Mouse (Mus musculus): ENCODE results near the gene 4931406P16Rik.
"Not testable (repeated sequence)": the region's sequence is repeated elsewhere in the genome, so short reads cannot be mapped to it uniquely, and the experiment has no call there.

Gene 4931406P16Rik

DNA sequence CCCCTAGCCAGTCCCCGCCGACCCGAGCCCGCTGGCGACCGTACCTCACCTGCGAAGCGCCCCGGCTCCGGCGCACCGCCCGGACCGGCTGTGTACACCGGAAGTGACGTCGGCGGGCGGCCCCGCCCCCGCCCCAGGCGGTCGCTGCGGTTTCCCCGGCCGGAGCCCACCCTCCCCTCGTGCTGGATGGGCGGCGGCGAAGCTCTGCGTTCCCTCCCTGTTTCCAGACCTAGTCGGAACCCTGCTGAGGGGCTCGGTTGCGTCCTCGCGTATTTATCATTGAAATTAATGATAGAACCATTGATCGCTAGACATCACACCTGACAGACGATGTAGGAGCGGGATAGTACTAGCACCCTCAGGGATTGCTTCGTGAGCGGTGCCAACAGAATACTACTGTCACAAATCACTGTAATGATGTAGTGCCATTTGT lies at the start of gene 4931406P16Rik:
Gene 4931406P16Rik (minus strand): TSS at position 109 of the 433 bp plus-strand sequence.
- DNase-seq (ENCODE audit: low read depth, low spot score) = peak; percentile 80

DNA sequence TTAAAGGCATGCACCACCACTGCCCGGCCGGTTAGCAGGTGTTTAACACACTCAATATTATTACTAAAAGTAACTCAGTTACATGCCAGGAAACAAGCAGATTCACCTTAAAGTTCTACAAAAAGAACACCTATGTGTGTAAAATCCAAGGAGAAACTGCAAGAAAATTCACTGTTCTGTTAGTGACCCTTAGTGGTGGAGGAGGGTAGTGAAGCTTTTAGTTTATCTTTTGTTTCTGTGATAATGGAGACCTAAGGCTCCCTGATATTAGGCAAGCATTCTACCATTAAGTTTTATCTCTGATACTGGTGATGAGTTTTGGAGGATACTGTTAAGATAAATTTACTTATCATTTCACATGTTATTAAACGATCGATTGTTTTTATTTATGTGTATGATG lies 42.3 kb upstream of the 4931406P16Rik start:
- DNase-seq (ENCODE audit: low read depth, low spot score) = no peak

DNA sequence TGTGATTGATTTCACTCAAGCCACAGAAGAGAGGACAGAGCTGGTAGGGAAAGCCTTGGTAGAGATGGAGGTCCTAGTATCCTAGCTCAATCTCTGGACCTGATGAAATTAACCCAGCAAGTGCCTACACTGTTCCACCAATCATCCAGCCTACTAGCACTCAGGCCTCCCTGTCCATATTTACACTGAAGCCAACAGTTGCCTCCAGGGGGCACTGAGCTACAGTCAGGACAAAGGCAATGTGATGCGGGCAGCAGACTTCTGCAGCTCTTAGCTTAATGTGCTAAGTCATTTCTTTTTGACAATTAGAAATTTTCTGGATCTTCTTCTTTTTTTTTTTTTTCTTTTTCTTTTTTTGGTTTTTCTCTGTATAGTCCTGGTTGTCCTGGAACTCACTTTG lies 38.6 kb upstream of the 4931406P16Rik start:
- DNase-seq (ENCODE audit: low read depth, low spot score) = no peak

DNA sequence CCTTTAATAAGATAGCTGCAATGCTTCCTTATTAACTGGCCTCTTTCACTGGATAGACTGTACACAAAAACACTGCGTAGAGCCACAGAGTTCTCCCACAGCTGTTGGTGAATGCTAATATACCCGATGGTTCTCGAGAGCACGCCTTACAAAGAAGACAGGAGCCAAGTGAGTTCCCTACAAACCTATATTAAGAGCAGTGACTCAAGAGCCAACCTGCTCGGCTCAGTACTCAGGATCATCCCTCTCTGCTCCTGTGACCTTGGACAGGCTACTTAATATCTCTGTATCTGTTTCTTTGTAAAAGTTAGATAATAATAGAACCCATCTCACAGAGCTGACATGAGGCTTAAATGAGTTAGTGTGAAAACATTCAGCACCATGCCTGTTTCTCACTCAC lies 36.8 kb upstream of the 4931406P16Rik start:
- DNase-seq (ENCODE audit: low read depth, low spot score) = no peak

DNA sequence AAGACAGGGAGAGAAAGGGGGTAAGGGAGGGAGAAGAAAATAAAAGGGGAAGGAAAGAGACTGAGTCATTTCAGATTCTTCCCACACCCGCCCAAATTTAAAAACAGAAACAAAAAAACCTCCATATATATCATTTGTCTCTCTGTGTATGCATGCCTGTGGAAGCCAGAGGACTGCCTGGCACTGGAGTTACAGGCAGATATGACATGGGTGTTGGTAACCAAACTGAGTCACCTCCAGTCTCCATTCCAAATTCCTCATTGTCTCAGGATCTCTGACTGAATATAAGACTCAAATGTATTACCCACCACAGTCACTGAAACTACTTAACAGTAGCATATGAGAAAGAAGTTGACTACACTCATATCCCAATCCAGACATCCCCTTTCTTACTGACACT lies 34.7 kb upstream of the 4931406P16Rik start:
- DNase-seq (ENCODE audit: low read depth, low spot score) = no peak

DNA sequence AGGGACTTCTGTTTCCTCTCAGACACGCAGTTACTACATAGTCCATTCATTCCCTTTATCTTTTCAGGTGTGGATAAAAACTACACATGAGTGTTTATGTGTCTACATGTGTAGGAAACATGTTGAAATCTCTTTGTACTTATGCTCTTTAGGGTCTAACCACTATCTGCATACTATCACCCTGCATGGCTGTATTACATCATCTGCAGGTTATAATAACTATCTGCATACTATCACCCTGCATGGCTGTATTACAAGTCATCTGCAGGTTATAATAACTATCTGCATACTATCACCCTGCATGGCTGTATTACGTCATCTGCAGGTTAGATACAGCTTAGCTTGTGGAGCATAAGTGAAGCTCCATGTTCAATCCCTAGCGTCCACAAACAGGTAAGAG lies 33.7 kb upstream of the 4931406P16Rik start:
- no peak for DNase-seq (ENCODE audit: low read depth, low spot score)

DNA sequence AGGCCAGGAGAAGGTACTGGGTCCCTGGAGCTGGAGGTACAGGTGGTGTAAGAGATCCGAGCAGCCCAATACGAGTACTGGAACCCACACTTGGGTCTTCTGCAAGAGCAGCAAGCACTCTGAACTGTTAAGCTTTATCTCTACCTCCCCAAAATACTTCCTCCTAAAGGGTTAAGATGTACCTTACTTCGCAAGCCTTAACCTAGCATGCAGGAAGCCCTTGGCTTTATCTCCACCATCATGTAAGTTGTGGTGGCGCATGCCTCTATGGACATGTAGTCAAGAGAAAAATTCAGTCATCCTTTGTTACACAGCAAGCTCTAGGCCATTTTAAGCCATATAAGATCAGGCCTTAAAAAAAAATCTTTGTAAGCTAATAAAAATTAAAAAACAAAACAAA lies 33.2 kb upstream of the 4931406P16Rik start:
- no peak for DNase-seq (ENCODE audit: low read depth, low spot score)

DNA sequence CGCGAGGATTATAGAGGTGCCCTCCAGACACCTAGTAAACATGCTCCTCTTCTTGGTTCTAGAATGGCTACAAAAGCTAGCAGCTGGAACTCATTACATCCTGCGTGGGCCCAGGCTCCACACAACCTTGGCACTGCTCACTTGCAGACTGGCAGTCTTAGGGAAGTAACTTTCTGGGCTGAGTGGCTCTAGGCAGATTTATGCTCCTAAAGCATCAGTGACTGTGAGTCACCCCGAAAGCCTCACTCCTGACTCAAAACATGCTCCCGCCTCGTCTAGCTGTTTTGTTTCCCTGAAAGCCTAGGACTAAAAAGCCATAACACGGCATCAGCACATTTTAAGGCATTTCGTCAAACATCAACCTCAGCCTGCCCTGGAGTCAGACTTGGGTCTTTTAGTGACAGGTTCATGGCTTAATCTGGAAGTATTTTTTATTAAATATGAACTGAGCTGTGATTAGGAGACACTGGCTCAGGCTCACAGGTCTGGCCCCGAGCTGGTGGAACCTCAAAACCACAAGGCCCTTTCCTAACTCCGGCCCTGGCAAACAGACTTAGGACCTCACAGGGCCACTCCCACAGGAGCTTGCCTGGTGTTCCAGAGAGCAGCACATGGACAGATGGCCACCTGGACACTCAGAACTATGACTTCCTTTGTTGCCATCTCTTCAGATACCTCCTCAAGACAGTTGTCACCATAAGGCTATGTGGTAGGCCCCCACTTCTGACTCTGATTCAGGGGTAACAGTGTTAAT lies 28.9 kb upstream of the 4931406P16Rik start:
- no peak for DNase-seq (ENCODE audit: low read depth, low spot score)

DNA sequence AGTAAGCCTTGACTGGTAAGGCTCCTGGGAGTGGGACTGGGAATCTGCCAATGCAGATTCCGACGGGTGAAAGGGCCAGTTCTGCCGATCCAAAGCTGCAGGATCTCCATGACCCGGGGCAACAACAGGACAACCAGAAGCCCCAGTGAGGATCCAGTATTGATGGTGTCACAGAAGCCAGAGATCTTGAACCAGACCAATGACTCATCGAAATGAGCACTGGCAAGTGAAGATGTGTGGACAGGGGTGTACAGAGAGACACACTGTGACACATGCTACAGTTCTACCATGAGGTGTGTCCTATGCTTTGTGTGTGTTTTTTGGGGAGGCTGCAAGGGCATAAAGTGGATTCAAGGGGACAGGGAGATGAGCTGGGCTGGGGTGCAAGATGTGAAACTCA lies 27.5 kb upstream of the 4931406P16Rik start:
- no peak for DNase-seq (ENCODE audit: low read depth, low spot score)

DNA sequence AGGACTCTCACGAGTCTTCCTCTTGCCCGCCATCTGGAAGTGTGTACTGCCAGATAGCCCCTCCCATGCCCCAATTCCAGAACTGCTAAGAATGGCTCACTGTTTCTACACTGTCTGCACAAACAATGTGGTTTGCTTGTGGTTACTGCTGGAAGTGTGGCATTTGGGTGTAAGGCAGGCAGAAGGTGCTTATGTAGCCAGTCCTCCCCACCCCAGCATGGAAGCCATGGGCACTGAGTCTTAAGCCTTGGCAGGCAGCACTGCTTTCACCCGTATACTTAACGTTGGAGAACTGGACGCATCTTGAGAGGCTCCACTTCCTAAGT lies 25.8 kb upstream of the 4931406P16Rik start:
- DNase-seq (ENCODE audit: low read depth, low spot score) = peak; percentile 28

DNA sequence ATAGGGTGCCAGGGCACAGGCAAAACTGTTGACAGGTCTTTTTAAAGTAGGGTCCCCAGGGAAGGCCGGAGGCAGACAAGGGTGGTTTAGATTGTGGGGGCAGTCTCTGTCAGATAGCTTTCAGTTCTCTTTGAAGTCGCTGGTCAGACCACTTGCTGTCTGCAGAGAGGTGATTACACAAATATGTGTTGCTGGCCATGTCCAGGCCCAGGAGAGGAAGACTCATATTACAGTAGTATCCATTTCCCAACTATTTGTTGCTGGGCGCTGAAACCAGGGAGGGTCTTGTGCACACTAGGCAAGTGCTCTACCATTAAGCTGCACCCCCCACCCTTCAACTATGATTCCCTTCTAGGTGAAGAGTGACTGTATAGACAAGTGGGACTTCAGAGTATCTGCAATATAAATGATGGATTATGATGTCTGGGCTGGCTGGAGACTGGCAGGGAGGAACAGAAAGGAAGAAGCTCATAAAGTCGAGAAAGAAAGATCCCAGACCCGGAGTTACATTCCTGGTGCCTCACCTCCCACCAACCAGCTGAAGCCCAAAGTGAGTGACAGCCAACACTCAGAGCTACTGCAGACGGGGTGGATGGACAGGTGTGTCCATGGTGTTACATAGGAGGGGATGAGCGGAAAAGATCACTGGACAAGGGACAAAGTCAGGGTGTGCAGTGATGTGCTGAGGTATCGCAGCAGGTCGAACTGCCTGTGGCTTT lies 25.3 kb upstream of the 4931406P16Rik start:
- peak; percentile 34 for DNase-seq (ENCODE audit: low read depth, low spot score)

DNA sequence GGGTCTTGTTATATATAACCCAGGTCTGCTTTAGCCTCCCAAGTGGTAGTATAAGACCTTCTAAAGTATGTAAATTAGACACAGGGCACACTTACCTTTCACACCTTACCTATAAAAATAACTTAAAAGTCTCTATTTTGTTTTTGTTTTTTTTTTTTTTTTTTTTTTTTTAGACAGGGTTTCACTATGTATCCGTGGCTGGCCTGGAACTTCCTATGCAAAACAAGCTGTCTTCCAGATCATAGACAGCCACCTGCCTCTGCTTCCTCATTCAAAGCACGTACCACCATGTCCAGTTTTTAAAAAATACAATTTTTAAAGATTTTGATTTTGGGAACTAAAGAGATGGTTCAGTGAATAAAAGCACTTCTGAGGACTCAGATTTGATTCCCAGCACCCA lies 23.9 kb upstream of the 4931406P16Rik start:
- DNase-seq (ENCODE audit: low read depth, low spot score) = no peak

DNA sequence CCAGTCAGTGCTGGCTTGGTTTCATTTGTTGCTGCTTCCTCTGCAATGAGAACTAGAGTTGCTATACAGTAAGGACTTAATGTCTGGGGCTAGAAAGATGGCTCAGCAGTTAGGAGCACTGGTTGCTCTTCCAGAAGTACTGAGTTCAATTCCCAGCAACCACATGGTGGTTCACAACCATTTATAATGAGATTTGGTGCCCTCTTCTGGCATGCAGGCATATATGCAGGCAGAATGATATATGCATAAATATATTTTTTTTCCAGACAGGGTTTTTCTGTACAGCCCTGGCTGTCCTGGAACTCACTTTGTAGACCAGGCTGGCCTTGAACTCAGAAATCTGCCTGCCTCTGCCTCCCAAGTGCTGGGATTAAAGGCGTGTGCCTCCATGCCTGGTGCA lies 23.2 kb upstream of the 4931406P16Rik start:
- DNase-seq (ENCODE audit: low read depth, low spot score) = not testable (repeated sequence)

DNA sequence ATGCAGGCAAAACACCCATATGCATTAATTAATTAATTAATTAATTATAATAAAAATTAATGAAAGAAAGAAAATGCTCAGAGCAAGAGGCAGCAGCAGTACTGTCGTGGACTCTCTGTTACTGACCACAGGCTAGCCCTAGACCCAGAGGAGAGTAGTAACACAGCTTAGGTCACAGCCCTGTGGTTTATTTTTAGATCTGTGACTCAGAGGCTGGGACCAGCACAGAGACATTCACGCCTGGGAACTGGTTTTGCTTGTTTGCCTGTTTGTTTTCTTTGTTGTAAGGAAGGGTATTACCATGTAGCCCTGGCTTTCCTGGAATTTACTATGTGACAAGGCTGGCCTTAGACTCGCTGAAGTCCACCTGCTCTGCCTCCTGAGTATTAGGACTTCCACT lies 14.1 kb upstream of the 4931406P16Rik start:
- no peak for DNase-seq (ENCODE audit: low read depth, low spot score)

DNA sequence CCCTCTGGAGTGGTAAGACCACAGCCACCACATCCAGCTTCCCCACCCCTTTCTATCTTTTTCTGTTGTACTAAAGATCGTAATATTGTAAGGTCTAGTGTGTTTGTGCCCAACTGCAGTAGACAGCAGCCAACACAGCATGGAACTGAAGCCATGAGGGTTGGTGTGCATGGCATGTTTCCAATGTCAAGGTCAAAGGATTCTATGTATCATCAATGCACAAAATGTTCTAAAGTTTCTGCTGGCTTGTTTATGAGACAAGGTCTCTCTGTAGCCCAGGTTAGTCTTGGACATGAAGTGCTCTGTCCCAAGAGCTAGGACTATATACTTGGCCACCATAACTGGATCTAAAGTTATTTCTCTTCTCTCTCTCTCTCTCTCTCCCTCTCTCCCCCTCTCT lies 11.5 kb upstream of the 4931406P16Rik start:
- DNase-seq (ENCODE audit: low read depth, low spot score) = no peak

DNA sequence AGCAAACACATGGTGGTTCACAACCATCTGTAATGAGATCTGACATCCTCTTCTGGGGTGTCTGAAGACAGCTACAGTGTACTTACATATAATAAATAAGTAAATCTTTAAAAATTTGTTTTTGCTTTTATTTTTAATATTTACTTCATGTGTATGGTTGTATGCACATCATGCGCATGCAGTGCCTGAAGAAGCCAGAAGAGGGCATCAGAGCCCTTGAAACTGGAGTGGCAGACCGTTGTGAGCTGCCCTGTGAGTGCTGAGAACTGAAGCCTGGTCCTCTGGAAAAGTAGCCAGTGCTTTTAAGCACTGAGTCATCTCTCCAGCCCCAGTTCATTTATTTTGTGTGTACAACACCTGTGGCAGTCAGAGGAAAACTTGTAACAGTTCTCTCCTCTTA lies 10.7 kb upstream of the 4931406P16Rik start:
- DNase-seq (ENCODE audit: low read depth, low spot score) = no peak

DNA sequence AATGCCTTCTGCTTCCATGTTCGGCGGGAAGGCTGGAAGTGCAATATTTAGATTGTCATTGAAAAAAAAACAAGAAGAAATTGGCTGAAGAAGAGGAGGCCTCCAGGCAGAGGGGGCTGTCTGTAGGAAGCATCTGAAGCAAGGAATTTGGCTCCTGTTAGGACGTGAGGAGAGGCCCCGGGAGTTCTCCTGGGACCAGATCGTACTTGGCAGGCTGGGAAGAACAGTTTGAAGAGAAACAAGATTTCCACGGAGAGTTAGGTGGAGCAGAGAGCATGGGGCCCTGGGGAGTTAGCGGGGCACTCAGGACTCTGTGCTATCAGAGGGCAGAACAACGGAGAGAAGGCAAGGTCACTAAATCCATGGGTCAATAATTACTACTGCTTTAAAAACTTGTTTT lies 10.0 kb upstream of the 4931406P16Rik start:
- no peak for DNase-seq (ENCODE audit: low read depth, low spot score)

DNA sequence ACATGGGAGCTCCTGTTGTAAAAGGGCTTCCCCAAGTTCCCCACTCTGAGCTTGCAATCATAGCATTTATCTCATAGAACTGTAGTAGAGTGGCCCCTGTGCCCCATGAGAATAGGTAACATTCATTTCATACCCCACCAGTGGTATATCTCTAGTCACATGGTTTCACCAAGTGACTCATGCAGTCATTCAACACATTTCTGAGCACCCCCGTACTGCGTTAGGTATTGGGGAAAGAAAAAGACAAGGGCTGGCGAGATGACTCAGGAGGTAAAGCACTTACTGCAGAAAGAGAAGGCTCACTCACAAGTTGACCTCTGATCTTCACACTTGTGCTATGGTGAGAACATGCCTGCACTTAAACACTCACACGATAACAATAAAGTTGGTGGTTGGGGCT lies 8.6 kb upstream of the 4931406P16Rik start:
- DNase-seq (ENCODE audit: low read depth, low spot score) = no peak

DNA sequence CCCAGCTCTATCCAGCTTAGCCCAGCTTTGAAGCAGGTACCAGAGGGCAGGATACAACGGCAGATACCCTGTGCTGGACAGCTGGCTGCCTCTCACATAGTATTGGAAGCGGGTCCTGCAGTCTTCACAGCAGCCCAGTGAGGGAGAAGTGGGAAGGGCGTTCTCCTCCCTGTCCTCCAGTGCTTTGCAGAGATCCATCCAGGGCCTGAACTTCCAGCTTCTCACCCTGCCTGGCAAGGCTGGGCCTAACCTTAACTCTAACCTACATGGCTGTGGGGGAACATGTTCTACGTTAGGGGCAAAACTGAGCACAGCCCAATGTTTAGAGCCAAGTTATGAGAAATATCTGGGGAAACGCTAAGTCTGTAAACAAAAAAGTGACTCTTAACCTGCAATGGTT lies 7.8 kb upstream of the 4931406P16Rik start:
- DNase-seq (ENCODE audit: low read depth, low spot score) = no peak

DNA sequence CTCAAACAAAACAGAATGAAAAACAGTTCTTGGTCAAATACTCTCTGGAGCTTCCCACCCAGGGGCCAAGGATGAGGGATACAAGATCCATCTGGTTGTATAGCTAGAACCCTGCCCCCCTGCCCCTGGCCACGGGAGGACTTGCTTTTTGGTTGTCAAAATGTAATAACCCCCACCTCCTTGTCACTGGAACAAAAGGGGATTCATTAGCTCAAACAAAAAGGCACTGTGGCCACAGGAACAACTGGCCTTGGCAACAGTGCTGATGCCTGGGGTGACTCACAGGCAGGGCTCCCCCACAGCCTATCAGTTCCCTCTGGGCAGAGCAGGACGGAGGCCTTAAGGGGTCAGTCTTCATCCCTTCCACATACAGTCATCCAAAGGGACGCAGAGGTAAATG lies 6.6 kb upstream of the 4931406P16Rik start:
- no peak for DNase-seq (ENCODE audit: low read depth, low spot score)

DNA sequence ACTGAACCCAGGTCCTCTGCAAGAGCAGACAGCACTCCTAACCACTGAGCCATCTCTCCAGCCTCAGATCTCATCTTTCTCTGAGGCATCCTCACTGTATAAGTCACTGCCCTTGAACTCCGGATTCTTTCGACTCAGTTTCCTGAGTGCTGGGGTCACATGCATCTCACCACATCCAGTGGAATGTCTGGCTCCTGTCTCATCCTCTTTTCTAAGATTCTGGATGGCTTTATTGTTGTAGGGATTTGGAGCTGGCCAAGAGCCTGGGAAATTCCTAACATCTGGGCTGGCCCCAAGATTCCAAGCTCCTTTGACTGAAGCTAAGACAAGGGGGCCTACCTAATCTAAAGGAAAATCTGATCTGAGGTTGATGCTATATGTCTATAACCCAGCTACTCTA lies 5.8 kb upstream of the 4931406P16Rik start:
- DNase-seq (ENCODE audit: low read depth, low spot score) = no peak

DNA sequence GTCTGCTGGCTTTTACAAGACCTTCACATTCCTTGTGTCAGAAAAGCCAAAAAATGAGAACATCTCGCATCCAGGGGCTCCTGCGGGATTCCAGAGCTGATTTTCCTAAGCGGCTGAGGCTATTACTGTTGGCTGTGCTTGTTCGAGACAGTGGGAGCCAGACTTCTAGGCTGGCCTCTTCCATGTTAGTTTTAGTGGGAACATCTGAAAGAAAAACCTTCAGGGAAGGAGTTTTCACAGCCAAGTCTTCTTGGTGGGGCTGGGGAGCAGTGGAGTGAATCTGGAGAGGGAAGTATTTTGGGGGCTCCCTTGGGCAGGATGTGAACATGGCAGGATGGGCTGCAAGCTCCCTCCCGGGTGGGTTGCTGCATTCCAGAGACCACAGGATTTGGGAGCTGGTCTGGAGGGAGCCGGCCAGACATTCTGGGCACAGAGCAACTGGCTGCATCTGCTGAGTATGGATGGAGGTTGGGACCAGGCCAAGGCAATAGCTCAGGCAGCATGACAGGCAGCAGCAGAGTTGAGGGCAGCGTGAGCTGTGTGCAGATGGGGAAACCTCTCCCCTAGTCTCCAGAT lies 4.6 kb upstream of the 4931406P16Rik start:
- no peak for DNase-seq (ENCODE audit: low read depth, low spot score)
